Mouse (Mus musculus): ENCODE measurements around the gene Bap1. TPM values are rescaled to one million over a fixed set of nuclear protein-coding genes. Genes with fewer than 3 reads are reported as not detected.

The Bap1 gene
- polyA plus RNA-seq, 1 experiment = 52.1 TPM

DNA sequence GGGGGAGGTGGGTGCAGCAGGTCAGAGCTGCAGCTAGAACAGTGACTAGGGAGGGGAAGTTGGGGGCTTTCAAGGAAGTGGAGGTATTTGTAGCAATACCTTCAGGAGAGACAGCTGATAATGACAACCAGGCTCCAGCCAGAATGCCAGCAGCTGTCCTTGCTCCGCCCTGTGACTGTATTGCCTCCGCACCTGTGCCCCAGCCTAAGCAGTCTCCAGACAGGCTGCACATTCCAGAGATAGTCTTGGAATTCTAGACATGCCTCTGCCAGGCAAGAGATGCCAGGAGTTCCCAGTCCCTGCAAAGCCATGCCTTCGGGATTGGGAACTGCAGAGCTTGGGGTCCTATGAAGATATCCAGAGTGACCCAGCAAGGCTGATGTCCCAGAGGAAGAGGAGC lies 38.8 kb upstream of the Bap1 start:
- TF ChIP-seq FLI1 (IDR thresholded peaks at IDR 0.05; ENCODE audit: low read length) = no peak
- no peak for TF ChIP-seq GATA1 (IDR thresholded peaks at IDR 0.05; ENCODE audit: borderline replicate concordance, low read length)
- Histone ChIP-seq H3K4me3 (replicated peaks) (no peak overlapping the region), H3K36me3 (replicated peaks; ENCODE audit: low read length) (peaks cover 5% of the 10 kb centered on the region), H3K27me3 (replicated peaks) (peaks cover 50% of the 10 kb centered on the region), H3K4me1 (peaks cover 44% of the 10 kb centered on the region), H3K9me3 (no peaks in the 10 kb centered on the region)

DNA sequence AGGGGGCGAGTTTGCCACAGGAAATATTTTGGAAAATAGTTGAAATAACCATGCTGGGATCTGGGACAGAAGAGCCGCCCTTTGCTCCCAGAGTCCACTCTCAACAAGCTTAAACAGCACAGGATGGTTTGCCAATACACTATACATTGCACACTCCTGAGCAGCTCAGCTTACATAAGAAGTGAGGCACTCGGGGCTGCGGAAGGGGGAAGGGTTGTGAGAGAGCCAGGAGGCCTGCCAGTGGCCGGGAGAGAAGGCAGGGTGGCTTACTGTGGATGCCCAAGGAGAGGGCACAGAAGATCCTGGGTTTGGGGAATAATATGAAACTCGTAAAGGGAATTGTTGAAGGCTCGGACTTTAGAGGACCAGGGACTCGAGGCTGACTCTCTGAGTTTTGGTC lies 37.4 kb upstream of the Bap1 start:
- H3K27me3 ChIP-seq (replicated peaks) = peaks cover 55% of the 10 kb centered on the region
- TF ChIP-seq FLI1 (IDR thresholded peaks at IDR 0.05; ENCODE audit: low read length) = no peak
- no peak for TF ChIP-seq GATA1 (IDR thresholded peaks at IDR 0.05; ENCODE audit: borderline replicate concordance, low read length)
- H3K36me3 ChIP-seq (replicated peaks; ENCODE audit: low read length) = peaks cover 5% of the 10 kb centered on the region
- no peak overlapping the region for H3K4me3 ChIP-seq (replicated peaks)
- H3K4me1 ChIP-seq = peaks cover 49% of the 10 kb centered on the region
- no peaks in the 10 kb centered on the region for H3K9me3 ChIP-seq

DNA sequence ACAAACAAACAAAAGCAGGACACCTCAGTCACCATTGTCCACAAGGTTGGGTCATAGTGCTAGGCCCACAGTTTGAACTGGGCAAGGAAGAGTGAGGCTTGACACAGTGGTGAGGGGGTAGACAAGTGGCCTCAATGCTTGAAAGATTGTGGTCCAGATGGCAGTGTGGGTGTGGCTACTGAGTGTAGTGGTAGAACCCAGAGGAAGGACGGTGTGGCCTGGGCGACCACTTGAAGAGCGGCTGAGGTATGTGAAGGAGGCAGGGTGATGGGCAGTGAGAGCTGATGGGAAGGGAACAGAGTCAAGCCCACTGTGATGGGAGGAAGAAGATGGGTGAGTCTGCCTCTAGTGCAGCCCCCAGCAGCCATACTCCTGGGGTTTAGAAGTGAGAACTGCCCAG lies 36.6 kb upstream of the Bap1 start:
- Histone ChIP-seq H3K27me3 (replicated peaks) (peaks cover 56% of the 10 kb centered on the region), H3K4me1 (peaks cover 50% of the 10 kb centered on the region), H3K4me3 (replicated peaks) (peak overlapping the region; percentile 65), H3K36me3 (replicated peaks; ENCODE audit: low read length) (peaks cover 5% of the 10 kb centered on the region), H3K9me3 (no peaks in the 10 kb centered on the region)
- no peak for TF ChIP-seq FLI1 (IDR thresholded peaks at IDR 0.05; ENCODE audit: low read length)
- no peak for TF ChIP-seq GATA1 (IDR thresholded peaks at IDR 0.05; ENCODE audit: borderline replicate concordance, low read length)

DNA sequence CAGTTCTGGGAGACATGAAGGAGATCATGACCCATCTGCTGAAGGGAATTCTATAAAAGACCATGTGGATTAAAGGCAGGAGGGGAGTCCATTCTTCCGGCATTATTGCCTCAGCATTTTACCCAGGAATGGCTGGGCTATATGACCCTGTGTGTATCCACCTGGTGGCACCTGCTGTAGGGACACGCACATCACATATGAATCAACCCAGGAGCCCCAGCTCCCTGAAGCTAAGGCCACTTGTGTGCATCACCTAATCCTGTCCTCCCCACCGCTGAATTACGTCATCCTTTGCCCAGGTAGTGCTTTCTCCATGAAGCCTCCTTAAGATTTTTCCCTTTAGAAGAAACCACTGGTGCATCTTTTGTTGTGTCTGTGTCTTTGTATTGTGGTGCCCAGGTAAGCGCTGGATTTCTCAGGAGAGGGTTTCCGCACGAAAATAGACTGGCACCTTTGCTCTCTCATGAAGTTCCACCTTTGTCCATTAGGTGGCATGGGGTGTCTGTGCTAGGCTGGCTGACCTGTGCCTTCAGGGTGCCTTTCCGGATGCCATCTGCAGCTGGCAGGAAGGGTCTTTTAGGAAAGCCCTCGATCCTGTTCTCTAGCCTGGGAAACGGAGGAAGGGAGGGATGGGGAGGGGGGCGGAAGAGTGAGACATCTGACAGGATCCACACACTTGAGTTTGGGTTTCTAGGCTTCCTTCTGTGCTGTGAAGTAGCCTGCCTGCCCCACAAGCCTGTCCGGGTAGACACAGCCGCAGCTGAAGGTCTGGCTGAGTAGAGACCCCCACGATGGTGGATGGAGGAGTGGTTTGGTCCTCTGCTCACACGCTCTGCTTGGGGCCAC lies 35.9 kb upstream of the Bap1 start:
- H3K4me3 ChIP-seq (replicated peaks) = peak overlapping the region; percentile 24
- H3K4me1 ChIP-seq = peaks cover 50% of the 10 kb centered on the region
- H3K9me3 ChIP-seq = no peaks in the 10 kb centered on the region
- TF ChIP-seq FLI1 (IDR thresholded peaks at IDR 0.05; ENCODE audit: low read length) = no peak
- TF ChIP-seq GATA1 (IDR thresholded peaks at IDR 0.05; ENCODE audit: borderline replicate concordance, low read length) = no peak
- H3K27me3 ChIP-seq (replicated peaks) = peaks cover 52% of the 10 kb centered on the region
- H3K36me3 ChIP-seq (replicated peaks; ENCODE audit: low read length) = peaks cover 5% of the 10 kb centered on the region

DNA sequence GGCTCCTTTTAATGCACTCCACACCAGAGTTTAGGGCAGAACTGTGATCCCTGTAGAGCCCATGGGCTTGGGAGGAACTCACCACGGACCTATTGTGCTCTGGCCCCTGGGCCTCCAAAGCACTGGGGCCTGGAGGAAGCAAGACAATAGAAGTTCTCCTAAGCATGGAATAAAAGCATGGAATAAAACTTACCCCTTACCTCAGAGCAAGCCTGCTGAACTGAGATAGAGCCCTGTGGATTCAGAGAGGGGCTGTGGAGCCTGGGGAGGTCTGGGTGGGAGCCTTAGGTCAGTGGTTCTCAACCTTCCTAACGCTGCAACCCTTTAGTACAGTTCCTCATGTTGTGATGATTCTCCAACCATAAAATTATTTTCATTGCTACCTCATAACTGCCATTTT lies 34.4 kb upstream of the Bap1 start, which contains the start of gene Nisch:
Gene Nisch, minus strand, starts transcription at position 101 of the 400 bp plus-strand sequence.
- peak within 1 kb of the TSS; percentile 77 for H3K4me3 ChIP-seq (replicated peaks)
- H3K27me3 ChIP-seq (replicated peaks) = peaks cover 57% of the 10 kb centered on the region
- TF ChIP-seq FLI1 (IDR thresholded peaks at IDR 0.05; ENCODE audit: low read length) (no peak), GATA1 (IDR thresholded peaks at IDR 0.05; ENCODE audit: borderline replicate concordance, low read length) (no peak)
- no peaks in the 10 kb centered on the region for H3K36me3 ChIP-seq (replicated peaks; ENCODE audit: low read length)
- H3K4me1 ChIP-seq = peaks cover 50% of the 10 kb centered on the region
- H3K9me3 ChIP-seq = no peaks in the 10 kb centered on the region

DNA sequence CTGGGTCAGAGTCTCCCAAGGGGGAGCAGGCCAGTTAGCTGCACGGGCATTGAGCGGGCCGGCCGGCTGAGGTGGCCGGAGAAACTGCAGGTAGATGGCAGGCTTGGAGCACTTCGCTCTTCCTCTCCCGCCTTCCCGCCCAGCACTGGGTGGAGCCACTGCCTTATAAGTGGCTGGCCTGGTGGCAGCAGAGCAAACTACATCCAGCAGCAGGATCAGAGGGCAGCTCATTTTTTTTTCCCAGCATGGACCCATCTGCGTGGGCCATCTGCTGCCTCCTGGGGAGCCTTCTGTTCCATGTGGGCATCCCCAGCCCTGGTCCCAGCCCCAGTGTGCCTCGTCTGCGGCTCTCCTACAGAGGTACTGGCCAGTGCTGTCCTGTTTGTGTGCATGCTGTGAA lies 33.6 kb upstream of the Bap1 start, which contains the start of gene Sema3g:
Gene Sema3g, plus strand, starts transcription at position 195 of the 400 bp plus-strand sequence.
- H3K27me3 ChIP-seq (replicated peaks) = peaks cover 56% of the 10 kb centered on the region

DNA sequence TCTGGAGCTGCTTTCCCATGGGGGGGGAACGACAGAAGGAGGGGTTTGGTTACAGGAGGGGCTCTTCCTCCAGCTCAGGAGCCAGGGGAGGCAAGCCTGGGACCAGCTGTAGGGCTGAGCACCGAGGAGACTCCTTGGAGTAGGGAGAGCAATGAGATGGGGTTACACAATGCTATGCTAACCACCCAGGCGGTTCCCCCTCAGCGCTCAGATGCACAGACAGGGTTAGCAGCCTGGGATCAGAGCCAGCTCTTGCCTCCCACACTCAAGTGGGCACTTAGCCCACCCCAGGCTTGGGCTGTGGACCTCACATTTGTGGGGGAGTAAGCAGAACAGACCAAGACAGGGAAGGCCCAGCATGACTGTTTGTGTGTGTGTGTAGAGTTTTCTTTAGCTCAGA lies 24.3 kb upstream of the Bap1 start:
- no peaks in the 10 kb centered on the region for H3K9me3 ChIP-seq
- peaks cover 49% of the 10 kb centered on the region for H3K4me1 ChIP-seq
- H3K27me3 ChIP-seq (replicated peaks) = peaks cover 71% of the 10 kb centered on the region
- H3K4me3 ChIP-seq (replicated peaks) = no peak overlapping the region
- TF ChIP-seq FLI1 (IDR thresholded peaks at IDR 0.05; ENCODE audit: low read length) = no peak
- TF ChIP-seq GATA1 (IDR thresholded peaks at IDR 0.05; ENCODE audit: borderline replicate concordance, low read length) = no peak
- no peaks in the 10 kb centered on the region for H3K36me3 ChIP-seq (replicated peaks; ENCODE audit: low read length)

More for the DNA sequence above, 33.6 kb upstream of the Bap1 start, which contains the start of gene Sema3g:
- no peaks in the 10 kb centered on the region for H3K36me3 ChIP-seq (replicated peaks; ENCODE audit: low read length)
- no peak for TF ChIP-seq GATA1 (IDR thresholded peaks at IDR 0.05; ENCODE audit: borderline replicate concordance, low read length)
- no peak for TF ChIP-seq FLI1 (IDR thresholded peaks at IDR 0.05; ENCODE audit: low read length)
- H3K4me3 ChIP-seq (replicated peaks) = peak within 1 kb of the TSS; percentile 77
- no peaks in the 10 kb centered on the region for H3K9me3 ChIP-seq
- peaks cover 50% of the 10 kb centered on the region for H3K4me1 ChIP-seq

DNA sequence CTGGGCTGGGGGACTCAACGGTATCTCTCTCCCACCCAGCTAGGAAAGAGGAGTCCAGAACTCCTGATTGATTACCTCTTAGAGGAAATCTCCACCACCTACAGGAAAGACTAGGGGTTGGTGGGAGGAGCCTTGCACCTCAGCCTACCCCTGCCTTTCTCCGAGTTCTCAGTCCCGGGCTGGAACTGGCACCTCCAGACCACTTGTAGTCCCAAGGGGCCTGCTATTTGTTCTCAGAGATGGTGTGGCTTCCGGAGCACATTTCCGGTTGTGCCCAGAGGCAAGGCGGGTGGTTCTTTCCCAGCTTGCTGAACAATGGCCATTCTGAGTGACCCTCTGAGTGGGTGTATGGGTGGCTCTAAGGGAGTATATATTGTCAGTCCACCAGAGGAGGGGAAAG lies 23.0 kb upstream of the Bap1 start:
- H3K27me3 ChIP-seq (replicated peaks) = peaks cover 71% of the 10 kb centered on the region
- no peaks in the 10 kb centered on the region for H3K9me3 ChIP-seq
- peaks cover 50% of the 10 kb centered on the region for H3K4me1 ChIP-seq
- H3K4me3 ChIP-seq (replicated peaks) = peak overlapping the region; percentile 65
- no peak for TF ChIP-seq GATA1 (IDR thresholded peaks at IDR 0.05; ENCODE audit: borderline replicate concordance, low read length)
- no peak for TF ChIP-seq FLI1 (IDR thresholded peaks at IDR 0.05; ENCODE audit: low read length)
- no peaks in the 10 kb centered on the region for H3K36me3 ChIP-seq (replicated peaks; ENCODE audit: low read length)

DNA sequence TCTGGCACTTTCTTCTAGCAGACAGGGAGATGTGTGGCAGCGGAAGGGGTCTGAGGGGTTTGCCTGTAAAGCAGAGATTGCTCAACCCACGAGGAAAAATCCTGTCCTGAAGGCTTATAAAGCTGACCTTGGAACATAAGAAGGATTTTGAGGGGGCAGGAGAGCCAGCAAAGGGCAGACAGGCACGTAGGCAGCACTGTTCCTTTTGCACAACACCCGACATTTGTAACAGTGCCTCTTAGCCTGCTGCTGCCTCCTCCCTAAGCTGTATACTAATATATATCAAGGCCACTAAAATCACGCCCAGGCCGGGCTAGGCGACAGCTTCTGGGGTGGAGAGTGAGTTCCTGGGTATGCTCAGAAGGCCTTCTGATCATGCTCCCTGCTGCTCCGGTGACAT lies 20.8 kb upstream of the Bap1 start:
- no peaks in the 10 kb centered on the region for H3K36me3 ChIP-seq (replicated peaks; ENCODE audit: low read length)
- H3K4me1 ChIP-seq = peaks cover 65% of the 10 kb centered on the region
- no peaks in the 10 kb centered on the region for H3K9me3 ChIP-seq
- H3K4me3 ChIP-seq (replicated peaks) = no peak overlapping the region
- TF ChIP-seq FLI1 (IDR thresholded peaks at IDR 0.05; ENCODE audit: low read length) = no peak
- TF ChIP-seq GATA1 (IDR thresholded peaks at IDR 0.05; ENCODE audit: borderline replicate concordance, low read length) = no peak
- peaks cover 69% of the 10 kb centered on the region for H3K27me3 ChIP-seq (replicated peaks)

DNA sequence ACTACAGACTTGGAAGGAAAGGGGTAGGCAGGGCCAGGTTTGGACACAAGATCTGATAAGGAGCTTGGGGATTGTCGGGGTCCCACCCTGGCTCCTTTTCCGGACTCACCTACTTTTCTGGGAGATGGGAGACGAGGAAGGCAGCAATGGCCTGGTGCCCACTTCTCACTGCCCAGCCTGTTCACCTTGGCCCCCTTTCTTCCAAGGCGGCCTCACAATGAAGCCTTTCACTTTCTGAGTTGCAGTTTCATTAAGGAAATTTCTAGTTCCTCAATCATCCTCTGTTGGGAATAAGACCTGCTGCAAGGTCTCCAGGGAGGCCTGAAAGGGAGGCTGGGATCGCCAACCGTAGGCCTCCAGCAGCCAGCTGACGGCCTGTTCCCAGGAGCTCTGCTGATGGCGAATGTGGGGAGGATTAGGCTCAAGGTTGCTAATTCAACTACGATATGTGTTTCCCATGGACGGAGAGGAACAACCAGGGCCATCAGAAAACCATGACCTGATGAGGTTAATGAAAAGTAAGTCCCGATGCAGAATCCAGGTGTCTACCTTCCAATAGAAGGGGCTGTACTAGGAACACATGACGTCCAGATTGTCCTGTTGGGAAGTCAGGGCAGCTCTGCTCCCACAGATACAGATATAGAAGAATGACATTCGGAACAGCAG lies 18.7 kb upstream of the Bap1 start:
- Histone ChIP-seq H3K4me1 (peaks cover 55% of the 10 kb centered on the region), H3K36me3 (replicated peaks; ENCODE audit: low read length) (peaks cover 7% of the 10 kb centered on the region), H3K9me3 (no peaks in the 10 kb centered on the region), H3K27me3 (replicated peaks) (peaks cover 50% of the 10 kb centered on the region), H3K4me3 (replicated peaks) (no peak overlapping the region)
- TF ChIP-seq GATA1 (IDR thresholded peaks at IDR 0.05; ENCODE audit: borderline replicate concordance, low read length) (no peak), FLI1 (IDR thresholded peaks at IDR 0.05; ENCODE audit: low read length) (no peak)

All from megakaryocyte, embryonic 14.5 days (primary cell).